Mouse (Mus musculus): ENCODE measurements at regions not wholly inside any gene's neighbourhood (a gene's known extent, or its start where the extent isn't known, plus 50 kb on each side); places are given as distances from the start of the nearest gene placed in this dataset.

DNA sequence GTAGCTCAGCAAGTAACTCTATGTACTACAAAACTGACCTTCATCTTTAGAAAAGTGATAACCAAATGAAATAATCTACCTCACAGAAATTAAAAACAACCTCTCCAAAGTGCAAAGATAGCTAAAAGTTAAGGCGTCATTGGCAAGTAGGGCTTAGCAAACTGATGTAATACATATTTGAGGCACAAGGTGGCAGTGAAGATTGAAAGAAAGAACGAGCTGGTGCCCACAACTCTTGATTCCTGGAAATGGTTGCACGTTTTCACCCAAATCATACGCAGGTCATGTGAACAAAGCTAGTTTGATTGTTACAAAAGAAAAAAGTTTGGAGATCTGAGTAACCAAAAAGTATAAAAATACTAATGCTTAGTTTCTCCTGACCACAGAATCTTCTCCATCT lies 69.7 kb upstream of the Ak4 start:
- no peak for DNase-seq (ENCODE audit: low read depth, low spot score)

DNA sequence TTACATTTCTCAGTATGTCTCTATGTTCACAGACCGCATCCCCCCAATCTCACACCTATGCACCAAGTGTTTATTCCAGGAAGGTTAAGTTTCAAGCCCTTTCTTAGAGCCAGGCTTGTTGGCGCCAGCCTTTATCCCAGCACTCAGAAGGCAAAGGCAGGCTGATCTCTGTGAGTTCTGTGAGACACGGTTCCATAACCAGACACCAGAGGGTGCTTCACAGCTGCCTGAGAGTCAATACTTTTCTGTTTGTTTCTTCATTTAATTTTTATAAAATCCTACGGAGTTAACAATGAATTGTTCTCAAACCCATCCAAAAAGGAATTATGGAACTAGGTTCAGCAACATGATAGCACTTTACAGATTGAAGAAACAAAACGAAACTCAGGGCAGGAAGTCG lies 71.8 kb upstream of the Ak4 start:
- WGBS = 80% methylated on average over 6 of the region's 6 CpGs
- DNase-seq (ENCODE audit: low read depth, low spot score) = no peak

More for the DNA sequence above, 69.7 kb upstream of the Ak4 start:
- WGBS = 7% methylated on average over 4 of the region's 4 CpGs

DNA sequence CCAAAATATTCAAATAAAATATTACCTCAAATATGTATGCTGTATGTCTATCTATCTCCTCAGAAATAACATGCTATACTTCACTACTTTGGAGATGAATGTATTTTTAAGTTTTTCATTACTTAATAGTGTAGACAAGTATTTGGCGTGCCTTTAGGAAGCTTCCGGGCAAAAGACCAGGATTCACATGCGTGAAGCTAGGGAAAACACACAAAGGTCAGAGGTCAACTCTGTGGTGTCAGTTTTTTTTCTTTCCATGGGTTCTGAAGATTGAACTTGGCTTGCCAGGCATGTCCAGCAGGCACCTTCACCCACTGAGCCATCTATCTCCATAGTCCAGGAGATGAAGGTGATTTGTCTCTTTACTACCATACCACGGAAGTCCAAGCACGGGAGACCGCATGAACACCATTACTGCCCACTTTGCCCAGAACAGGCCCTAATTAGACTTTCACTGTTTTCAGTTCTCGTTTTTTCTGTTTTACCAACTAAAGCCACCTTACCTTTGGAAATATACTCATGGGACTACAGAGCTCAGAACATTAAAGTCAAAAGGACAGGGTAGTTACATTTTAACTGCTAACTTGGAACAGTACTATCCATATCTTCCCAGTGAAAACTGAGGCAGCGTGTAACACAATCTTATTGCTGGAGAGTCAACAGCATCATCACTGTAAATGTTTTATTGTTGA lies 76.9 kb upstream of the Ak4 start:
- 87% methylated on average over 8 of the region's 8 CpGs for WGBS
- no peak for DNase-seq (ENCODE audit: low read depth, low spot score)

DNA sequence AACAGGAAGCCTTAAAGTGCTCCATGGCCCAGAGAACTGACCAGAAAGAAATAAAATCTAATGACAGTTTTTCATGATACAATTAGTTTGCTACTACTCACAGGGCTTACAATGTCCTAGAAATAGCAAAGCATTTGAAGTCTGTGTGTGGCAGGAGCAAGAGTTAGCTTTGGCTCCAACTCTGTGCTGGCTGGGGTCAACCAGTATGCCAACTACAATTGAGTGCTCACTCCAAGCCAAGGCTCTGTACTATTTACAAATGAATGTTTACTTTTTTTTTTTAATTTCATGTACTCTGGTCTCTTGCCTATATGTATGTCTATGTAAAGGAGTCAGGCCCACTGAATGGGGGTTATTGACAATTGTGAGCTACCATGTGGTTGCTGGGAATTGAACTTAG lies 75.7 kb upstream of the Jak1 start:
- no peak for DNase-seq (ENCODE audit: low read depth, low spot score)

DNA sequence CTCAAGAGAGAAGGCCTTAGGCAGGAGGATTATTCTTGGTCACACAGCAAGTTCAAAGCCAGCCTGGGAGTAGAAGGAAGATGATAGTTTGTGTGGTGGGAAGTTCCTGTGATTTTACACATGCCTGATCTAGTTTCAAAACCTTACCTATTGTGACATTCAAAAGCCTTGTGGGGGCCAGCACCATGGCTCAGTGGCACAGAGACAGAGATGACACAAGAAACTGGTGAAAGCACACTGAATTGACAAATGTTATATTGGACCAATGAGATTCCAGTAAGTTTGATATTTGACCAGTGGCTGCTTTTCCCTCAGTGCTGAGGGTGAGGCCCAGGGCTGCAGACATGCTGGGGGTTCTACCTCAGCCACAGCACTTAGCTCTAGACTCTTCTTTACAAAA lies 73.1 kb upstream of the Jak1 start:
- DNase-seq (ENCODE audit: low read depth, low spot score) = no peak

DNA sequence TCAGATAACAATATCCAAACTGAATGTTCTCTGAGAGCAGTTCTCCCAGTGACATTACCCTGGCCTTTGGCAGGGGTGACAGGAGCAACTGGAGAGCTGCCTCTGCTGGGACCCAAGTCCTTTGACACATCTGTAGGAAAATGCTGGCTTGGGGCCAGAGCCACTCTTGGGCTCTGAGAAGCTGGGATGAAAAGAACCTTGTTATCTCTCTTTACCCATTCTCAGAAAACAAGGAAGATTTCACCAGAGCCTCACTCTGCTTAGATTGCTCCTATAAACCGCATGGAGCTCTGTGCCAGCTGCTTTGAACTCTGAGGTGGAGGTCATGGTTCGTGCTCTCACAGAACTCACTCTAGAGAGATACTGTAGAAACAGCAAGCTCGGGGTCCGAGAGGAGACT lies 71.7 kb upstream of the Jak1 start:
- WGBS = 22% methylated on average over 4 of the region's 4 CpGs
- no peak for DNase-seq (ENCODE audit: low read depth, low spot score)

DNA sequence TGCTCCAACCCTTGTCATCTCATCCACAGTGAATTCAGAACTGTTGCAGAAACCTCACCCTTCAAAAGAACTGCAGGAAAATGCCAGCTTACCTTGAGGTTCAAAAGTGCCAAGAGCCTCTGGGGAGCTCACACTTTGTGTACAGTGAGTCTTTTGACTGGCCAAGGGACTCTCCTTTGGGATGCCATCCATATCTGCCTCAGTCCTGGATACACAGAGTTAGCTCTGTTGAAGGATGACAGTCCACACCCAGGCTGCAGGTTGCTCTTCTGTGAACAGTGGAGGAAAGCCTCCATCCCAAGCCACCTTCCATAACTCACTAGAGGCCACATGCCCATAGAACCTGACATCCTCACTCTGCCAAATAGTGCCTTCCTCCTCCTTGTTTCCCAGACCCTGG lies 71.3 kb upstream of the Jak1 start:
- no peak for DNase-seq (ENCODE audit: low read depth, low spot score)

DNA sequence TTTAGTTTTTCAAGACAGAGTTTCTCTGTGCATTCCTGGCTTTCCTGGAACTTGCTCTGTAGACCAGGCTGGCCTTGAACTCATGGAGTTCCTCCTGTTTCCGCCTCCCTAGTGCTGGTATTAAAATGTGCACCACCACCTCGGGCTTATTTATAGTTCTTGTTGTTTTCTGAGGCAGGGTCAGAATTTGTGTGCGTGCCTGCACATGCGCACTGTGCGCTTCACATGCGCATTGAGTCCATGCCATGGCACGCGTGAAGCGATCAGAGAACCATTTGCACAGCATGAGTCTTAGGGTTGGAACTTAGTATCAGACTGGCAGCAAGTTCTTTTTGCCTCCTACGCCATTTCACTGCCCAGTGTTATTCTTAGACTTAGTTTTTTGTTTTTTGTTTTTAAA lies 68.8 kb upstream of the Jak1 start:
- WGBS = 95% methylated on average over 10 of the region's 10 CpGs
- DNase-seq (ENCODE audit: low read depth, low spot score) = no peak

DNA sequence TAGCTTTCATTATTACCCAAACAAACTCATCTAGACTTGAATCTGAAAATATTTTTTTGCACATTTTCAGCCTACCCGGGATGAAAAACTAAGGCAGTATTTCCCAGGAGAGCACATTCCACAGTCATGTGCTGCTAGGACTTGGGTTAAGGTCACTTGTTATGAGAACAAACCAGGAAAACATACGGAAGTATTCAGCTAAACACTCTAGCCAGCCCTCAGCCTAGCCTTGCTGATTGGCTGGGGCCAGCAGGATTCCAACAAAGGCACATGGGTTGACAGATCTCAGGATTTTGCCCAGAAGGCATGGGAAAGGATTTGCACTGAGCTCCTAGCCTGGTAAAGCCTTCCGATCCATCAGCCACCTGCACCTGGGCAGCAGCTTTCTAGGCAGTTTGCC lies 68.0 kb upstream of the Jak1 start:
- 77% methylated on average over 3 of the region's 3 CpGs for WGBS
- DNase-seq (ENCODE audit: low read depth, low spot score) = no peak

DNA sequence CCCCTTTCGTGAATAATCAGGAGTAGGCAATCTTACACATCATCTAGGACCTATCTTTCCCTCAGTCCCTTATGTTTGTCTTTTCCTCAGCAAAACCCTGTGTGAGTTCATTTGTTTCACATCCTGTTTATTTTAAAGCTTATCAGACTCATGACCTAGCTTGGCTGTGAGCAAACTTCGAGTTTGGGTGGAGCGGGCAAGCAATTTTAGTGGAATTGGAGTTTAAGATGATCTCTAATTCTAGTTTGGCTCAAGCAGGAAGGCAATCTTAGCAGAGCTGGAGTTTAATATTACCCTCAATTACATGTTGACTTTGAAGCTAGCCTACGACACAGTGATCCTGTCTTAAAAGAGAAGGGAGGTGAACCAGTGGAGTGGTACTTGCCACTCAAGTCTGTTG lies 66.1 kb upstream of the Jak1 start:
- 51% methylated on average over 4 of the region's 4 CpGs for WGBS
- no peak for DNase-seq (ENCODE audit: low read depth, low spot score)

DNA sequence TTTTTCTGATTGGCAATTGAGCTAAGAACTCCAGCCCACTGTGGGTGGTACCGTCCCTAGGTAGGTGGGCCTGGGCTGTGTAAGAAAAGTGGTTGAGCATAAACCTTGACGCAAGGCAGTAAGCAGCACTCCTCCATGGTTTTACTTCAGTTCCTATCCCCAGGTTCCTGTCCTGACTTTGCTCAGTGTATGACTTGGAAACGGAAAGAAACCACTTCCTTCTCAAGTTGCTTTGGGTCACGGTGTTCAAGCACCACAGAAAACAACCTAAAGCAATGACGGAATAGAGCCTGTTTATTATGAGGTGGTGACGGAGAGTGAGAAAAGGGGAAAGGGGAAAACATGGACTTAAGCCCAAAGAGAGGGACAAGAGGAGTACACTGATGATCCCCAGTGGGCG lies 64.0 kb upstream of the Jak1 start:
- WGBS = 80% methylated on average over 7 of the region's 7 CpGs

DNA sequence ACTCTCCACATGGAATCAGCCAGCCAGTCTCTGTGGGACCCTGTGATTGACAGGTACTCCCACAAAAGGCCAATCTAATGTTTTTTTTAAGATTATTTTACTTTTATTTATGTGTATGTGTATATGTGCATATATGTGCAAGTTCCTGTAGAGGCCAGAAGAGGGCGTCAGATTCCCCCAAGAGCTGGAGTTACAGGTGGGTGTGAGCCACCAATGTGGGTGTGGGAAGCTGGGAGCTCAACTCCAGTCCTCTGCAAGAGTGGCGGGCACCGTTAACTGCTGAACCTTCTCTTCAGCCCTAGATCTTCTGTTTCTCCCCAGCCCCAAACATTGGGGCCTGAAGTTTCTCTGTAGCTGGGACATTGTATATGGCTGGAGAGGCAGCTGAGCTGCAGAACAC lies 61.0 kb upstream of the Jak1 start:
- DNase-seq (ENCODE audit: low read depth, low spot score) = no peak
- 78% methylated on average over 3 of the region's 3 CpGs for WGBS

More for the DNA sequence above, 64.0 kb upstream of the Jak1 start:
- no peak for DNase-seq (ENCODE audit: low read depth, low spot score)

DNA sequence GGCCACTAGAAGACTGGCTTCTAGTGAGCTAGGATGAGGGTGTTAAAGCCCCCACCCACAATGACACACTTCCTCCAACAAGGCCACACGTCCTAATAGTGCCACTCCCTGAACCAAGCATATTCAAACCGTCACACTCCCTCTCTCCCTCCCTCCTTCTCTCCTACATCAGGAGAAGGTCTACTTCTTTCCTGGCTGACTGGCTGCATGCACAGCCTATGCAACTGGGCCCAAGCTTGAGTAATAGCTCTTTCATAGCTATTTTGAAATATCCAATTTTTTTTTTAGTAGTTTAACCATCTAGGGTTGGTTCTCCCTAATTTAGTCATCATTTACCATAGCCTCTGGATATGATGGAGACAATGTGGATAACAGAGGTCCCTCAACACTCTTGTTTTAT lies 56.6 kb upstream of the Jak1 start:
- no peak for DNase-seq (ENCODE audit: low read depth, low spot score)
- 51% methylated on average over 2 of the region's 2 CpGs for WGBS

DNA sequence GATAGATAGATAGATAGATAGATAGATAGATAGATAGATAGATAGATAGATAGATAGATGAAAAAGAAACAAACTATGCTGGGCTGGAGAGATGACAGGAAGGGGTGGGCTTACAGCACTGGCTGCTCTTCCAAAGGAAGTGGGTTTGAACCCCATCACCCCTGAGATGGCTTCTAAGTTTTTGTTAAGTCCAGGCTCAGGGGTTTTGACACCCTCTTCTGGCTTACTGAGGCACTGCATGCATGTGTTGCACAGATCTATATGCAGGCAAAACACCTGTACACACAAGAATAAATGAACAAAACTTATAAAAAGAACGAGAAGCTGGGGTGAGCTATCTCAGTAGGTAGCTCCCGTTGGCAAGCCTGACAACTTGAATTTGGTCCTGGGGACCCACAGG lies 55.5 kb upstream of the Jak1 start:
- no peak for DNase-seq (ENCODE audit: low read depth, low spot score)
- WGBS = 40% methylated on average over 2 of the region's 2 CpGs

DNA sequence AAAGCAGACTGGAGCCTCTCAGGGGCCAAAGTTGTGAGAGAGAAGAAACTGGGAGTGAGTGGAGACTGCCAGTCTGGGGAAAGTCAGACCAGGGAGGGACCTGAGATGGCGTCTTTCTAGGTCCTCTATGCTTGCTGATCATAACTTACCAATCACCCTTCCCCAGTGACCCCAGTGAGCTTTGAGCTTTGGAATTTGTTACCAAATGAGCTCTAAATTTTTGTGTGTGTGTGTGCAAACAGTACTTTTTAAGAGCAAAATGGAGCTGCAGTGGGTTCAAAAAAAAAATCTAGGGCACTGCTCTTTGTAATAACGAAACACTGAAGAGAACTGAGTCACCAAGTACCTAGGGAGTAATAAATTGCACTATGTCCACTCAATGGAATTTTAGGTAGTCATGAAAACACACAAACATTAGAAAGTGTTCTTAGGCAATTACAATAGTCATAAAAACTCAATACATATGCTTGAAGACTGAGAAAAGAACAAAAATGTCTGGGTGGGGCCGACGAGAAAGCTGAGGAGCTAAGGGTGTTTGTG lies 54.7 kb upstream of the Jak1 start:
- WGBS = 33% methylated on average over 4 of the region's 4 CpGs
- no peak for DNase-seq (ENCODE audit: low read depth, low spot score)

DNA sequence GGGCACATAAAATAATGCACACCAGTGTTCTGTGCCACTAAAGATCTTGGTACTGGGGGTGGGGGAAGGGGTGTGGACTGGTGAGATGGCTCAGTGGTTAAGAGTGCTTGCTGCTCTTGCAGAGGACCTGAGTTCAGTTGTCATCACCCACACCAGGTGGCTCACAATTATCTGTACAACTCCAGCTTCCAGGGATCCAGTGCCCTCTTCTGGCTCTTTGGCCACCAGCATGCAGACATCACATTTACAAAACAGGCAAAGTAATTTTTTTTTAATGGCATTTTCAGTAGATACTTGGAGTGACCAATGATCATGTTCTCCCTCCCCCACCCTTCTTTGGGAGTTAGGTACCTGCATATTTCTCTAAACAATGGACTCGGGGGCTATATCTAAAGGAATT lies 53.8 kb upstream of the Jak1 start:
- DNase-seq (ENCODE audit: low read depth, low spot score) = no peak
- 53% methylated on average over 1 of the region's 1 CpGs for WGBS

DNA sequence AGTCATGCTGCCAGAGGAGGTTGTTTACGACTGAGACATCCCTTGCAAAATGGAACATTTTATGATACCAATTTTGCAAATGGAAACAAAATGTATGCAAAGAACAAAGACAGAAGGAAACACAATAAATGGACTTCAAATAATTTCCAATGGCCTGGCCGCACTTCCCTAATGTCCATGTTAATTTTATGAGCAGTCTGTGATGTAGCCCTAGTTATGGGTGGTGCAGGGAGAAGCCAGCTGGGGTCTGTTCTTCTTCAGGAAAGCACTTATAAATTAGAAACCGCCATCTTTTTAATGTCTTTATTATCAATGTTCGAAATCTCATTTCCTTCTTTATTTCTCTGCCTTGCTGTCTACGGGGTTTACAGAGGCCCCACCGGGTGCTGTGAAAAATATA lies 51.0 kb upstream of the Jak1 start:
- no peak for DNase-seq (ENCODE audit: low read depth, low spot score)
- WGBS = 60% methylated on average over 6 of the region's 6 CpGs

Data from large intestine, adult 2 months (tissue).